Mouse (Mus musculus) right cerebral cortex, adult 2 months (tissue): ENCODE results near the gene Ceacam14.

Experiments used
- DNase-seq, 2 experiments: peaks; one replicate each; pipeline ENCODE4 v3.0.0; 2021 to 2022; ENCODE audit warnings: low spot score in 2 of 2

The Ceacam14 gene

GRCm38 (mm10) chr7:17812333-17812732 lies at the start of gene Ceacam14:
Gene Ceacam14, plus strand, starts transcription at chr7:17812633.
- DNase-seq, result no peak
